Mouse (Mus musculus): ENCODE measurements at regions not wholly inside any gene's neighbourhood (a gene's known extent, or its start where the extent isn't known, plus 50 kb on each side); places are given as distances from the start of the nearest gene placed in this dataset.

- H3K27me3 ChIP-seq (replicated peaks; ENCODE audit: control insufficient read depth, insufficient read depth, low read length): no peaks in the 10 kb centered on the region
- no peak overlapping the region for H3K9ac ChIP-seq (ENCODE audit: low read depth, low read length)
- no peak overlapping the region for H3K4me2 ChIP-seq (replicated peaks; ENCODE audit: low read depth)
- 92% methylated on average over 3 of the region's 3 CpGs for WGBS
- TF ChIP-seq CTCF (IDR thresholded peaks at IDR 0.05; ENCODE audit: low read depth): no peak
- H3K4me3 ChIP-seq (ENCODE audit: low read depth, low read length): no peak overlapping the region
- no peak overlapping the region for H3K27ac ChIP-seq (ENCODE audit: low read depth, low read length)
- ATAC-seq: no peak
- H3K9me3 ChIP-seq (ENCODE audit: control insufficient read depth): no peaks in the 10 kb centered on the region
- no peaks in the 10 kb centered on the region for H3K36me3 ChIP-seq (ENCODE audit: control insufficient read depth, insufficient read depth)
- no peaks in the 10 kb centered on the region for H3K4me1 ChIP-seq (replicated peaks; ENCODE audit: control insufficient read depth, insufficient read depth, low read length)
Measured at GRCm38 (mm10) chr7:73186501-73186900, 188.8 kb upstream of the Rgma start.

DNA sequence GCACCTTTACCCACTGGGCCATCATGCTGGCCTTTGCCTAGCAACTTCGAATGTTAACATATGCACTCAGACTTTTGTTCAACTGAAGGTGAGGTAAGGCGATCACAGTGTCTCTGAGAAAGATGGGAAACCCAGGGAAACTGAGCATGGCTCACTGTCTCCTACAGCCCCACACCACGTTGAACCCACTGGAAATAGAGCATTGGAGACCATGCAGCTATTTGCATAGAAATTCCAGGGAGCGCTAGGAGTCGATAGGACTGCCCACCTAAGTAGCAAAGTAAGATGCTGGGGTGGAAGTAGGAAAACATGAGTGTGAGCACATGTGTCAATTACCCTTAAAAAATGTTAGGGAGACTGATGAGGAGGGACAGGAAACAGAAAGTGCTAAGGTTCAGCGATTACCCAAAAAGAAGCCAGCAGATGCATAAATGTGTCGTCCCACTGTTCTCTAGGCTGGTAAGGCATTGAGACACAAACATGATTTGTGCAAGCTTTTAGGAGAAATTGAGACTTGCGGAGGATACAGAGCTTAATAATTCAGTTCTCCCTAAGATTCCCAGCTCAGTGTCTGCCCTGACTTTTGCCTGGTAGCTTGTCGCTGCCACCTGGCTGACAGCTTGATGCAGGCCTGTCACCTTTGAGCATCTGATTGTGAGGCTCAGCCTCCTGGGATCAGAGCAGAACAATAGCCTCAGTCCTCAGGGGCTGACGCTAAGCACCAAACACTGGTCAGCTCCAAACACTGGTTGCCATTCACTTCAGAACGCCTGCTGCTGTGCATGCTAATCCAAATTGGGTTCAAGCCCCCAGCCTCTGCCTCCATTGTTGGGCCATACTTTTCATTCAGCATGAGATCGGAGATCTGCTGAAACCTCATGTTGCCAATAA lies 183.7 kb upstream of the Rgma start:
- no peak for TF ChIP-seq CTCF (IDR thresholded peaks at IDR 0.05; ENCODE audit: low read depth)
- no peak for ATAC-seq
- H3K4me2 ChIP-seq (replicated peaks; ENCODE audit: low read depth): no peak overlapping the region
- no peak overlapping the region for H3K4me3 ChIP-seq (ENCODE audit: low read depth, low read length)
- no peaks in the 10 kb centered on the region for H3K36me3 ChIP-seq (ENCODE audit: control insufficient read depth, insufficient read depth)
- no peaks in the 10 kb centered on the region for H3K27me3 ChIP-seq (replicated peaks; ENCODE audit: control insufficient read depth, insufficient read depth, low read length)
- no peaks in the 10 kb centered on the region for H3K4me1 ChIP-seq (replicated peaks; ENCODE audit: control insufficient read depth, insufficient read depth, low read length)
- no peak overlapping the region for H3K27ac ChIP-seq (ENCODE audit: low read depth, low read length)
- no peaks in the 10 kb centered on the region for H3K9me3 ChIP-seq (ENCODE audit: control insufficient read depth)
- H3K9ac ChIP-seq (ENCODE audit: low read depth, low read length): no peak overlapping the region
- WGBS: 61% methylated on average over 12 of the region's 12 CpGs

GRCm38 (mm10) chr7:73192839-73193238 lies 182.5 kb upstream of the Rgma start:
- Histone ChIP-seq H3K4me3 (ENCODE audit: low read depth, low read length) (no peak overlapping the region), H3K27ac (ENCODE audit: low read depth, low read length) (no peak overlapping the region), H3K27me3 (replicated peaks; ENCODE audit: control insufficient read depth, insufficient read depth, low read length) (no peaks in the 10 kb centered on the region), H3K9ac (ENCODE audit: low read depth, low read length) (no peak overlapping the region), H3K9me3 (ENCODE audit: control insufficient read depth) (no peaks in the 10 kb centered on the region), H3K4me1 (replicated peaks; ENCODE audit: control insufficient read depth, insufficient read depth, low read length) (no peaks in the 10 kb centered on the region), H3K4me2 (replicated peaks; ENCODE audit: low read depth) (no peak overlapping the region), H3K36me3 (ENCODE audit: control insufficient read depth, insufficient read depth) (no peaks in the 10 kb centered on the region)
- WGBS: 90% methylated on average over 7 of the region's 7 CpGs
- no peak for ATAC-seq
- TF ChIP-seq CTCF (IDR thresholded peaks at IDR 0.05; ENCODE audit: low read depth): no peak

- Histone ChIP-seq H3K27me3 (replicated peaks; ENCODE audit: control insufficient read depth, insufficient read depth, low read length) (no peaks in the 10 kb centered on the region), H3K4me1 (replicated peaks; ENCODE audit: control insufficient read depth, insufficient read depth, low read length) (no peaks in the 10 kb centered on the region), H3K4me2 (replicated peaks; ENCODE audit: low read depth) (no peak overlapping the region), H3K36me3 (ENCODE audit: control insufficient read depth, insufficient read depth) (no peaks in the 10 kb centered on the region), H3K9me3 (ENCODE audit: control insufficient read depth) (no peaks in the 10 kb centered on the region), H3K4me3 (ENCODE audit: low read depth, low read length) (no peak overlapping the region), H3K9ac (ENCODE audit: low read depth, low read length) (no peak overlapping the region), H3K27ac (ENCODE audit: low read depth, low read length) (no peak overlapping the region)
- ATAC-seq: no peak
- TF ChIP-seq CTCF (IDR thresholded peaks at IDR 0.05; ENCODE audit: low read depth): no peak
- 62% methylated on average over 4 of the region's 4 CpGs for WGBS
Measured at GRCm38 (mm10) chr7:73195306-73195705, 180.0 kb upstream of the Rgma start.

DNA sequence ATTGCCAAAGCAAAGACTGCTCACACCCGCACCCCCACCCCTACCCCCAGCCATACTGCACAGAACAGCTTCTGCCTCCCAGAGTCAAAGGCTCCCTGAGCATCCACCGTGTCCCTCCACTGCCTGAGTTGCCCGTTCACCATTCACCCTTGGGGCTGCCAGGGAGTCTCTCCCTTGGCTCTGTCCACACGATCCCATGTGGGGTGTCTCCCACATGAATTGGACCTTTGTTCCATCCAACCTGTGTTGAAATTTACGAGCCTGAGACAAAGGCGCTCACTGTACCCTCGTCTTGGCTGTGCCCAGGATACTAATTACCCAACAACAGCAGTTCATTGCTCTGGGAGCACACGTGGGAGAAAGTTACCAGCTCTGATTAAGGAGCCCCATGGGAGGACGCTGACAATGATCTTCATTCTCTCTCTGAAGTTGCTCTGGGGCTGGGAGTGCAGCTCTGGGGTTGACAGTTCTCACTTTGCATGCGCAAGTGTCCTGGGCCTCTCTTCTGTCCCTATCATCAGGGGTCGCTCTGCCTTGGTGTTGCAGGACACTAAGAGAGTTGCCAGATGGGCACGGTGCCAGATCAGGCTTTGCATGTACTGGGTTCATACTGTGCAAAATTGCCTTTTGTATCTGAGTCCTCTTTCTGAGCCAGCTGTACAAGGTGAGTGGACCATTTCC lies 178.3 kb upstream of the Rgma start:
- 53% methylated on average over 12 of the region's 12 CpGs for WGBS
- H3K9me3 ChIP-seq (ENCODE audit: control insufficient read depth): no peaks in the 10 kb centered on the region
- TF ChIP-seq CTCF (IDR thresholded peaks at IDR 0.05; ENCODE audit: low read depth): no peak

GRCm38 (mm10) chr7:73198069-73198468 lies 177.2 kb upstream of the Rgma start:
- Histone ChIP-seq H3K27me3 (replicated peaks; ENCODE audit: control insufficient read depth, insufficient read depth, low read length) (no peaks in the 10 kb centered on the region), H3K9me3 (ENCODE audit: control insufficient read depth) (no peaks in the 10 kb centered on the region), H3K4me2 (replicated peaks; ENCODE audit: low read depth) (no peak overlapping the region), H3K4me3 (ENCODE audit: low read depth, low read length) (no peak overlapping the region), H3K4me1 (replicated peaks; ENCODE audit: control insufficient read depth, insufficient read depth, low read length) (no peaks in the 10 kb centered on the region), H3K36me3 (ENCODE audit: control insufficient read depth, insufficient read depth) (no peaks in the 10 kb centered on the region), H3K9ac (ENCODE audit: low read depth, low read length) (no peak overlapping the region), H3K27ac (ENCODE audit: low read depth, low read length) (no peak overlapping the region)
- 44% methylated on average over 5 of the region's 5 CpGs for WGBS
- no peak for TF ChIP-seq CTCF (IDR thresholded peaks at IDR 0.05; ENCODE audit: low read depth)
- ATAC-seq: no peak

More for the DNA sequence above, 178.3 kb upstream of the Rgma start:
- no peak overlapping the region for H3K4me2 ChIP-seq (replicated peaks; ENCODE audit: low read depth)
- H3K4me1 ChIP-seq (replicated peaks; ENCODE audit: control insufficient read depth, insufficient read depth, low read length): no peaks in the 10 kb centered on the region
- no peaks in the 10 kb centered on the region for H3K27me3 ChIP-seq (replicated peaks; ENCODE audit: control insufficient read depth, insufficient read depth, low read length)
- H3K4me3 ChIP-seq (ENCODE audit: low read depth, low read length): no peak overlapping the region
- H3K36me3 ChIP-seq (ENCODE audit: control insufficient read depth, insufficient read depth): no peaks in the 10 kb centered on the region
- H3K9ac ChIP-seq (ENCODE audit: low read depth, low read length): no peak overlapping the region
- ATAC-seq: peak; percentile 96
- H3K27ac ChIP-seq (ENCODE audit: low read depth, low read length): no peak overlapping the region
